Mouse (Mus musculus) ovary, postnatal 14 days (tissue): ENCODE measurements around the gene Sik3.
"Not testable (repeated sequence)": the region's sequence is repeated elsewhere in the genome, so short reads cannot be mapped to it uniquely, and the experiment has no call there.

Experiments
- DNase-seq: peaks from one replicate; pipeline ENCODE4 v3.0.0; 2022; ENCODE audit warnings: low spot score

Sik3 gene

GRCm38 (mm10) chr9:46112246-46112645 lies 99.6 kb downstream of the Sik3 start:
- DNase-seq, result no peak

- no peak for DNase-seq
These were observed 106.3 kb downstream of the Sik3 start for GRCm38 (mm10) chr9:46118844-46119385.

GRCm38 (mm10) chr9:46119943-46120441 lies 107.4 kb downstream of the Sik3 start:
- DNase-seq, result peak; percentile 46

- DNase-seq, result no peak
These were observed 108.0 kb downstream of the Sik3 start for GRCm38 (mm10) chr9:46120468-46121253.

GRCm38 (mm10) chr9:46121486-46121885 lies 108.9 kb downstream of the Sik3 start:
- no peak for DNase-seq

GRCm38 (mm10) chr9:46122731-46123130 lies 110.1 kb downstream of the Sik3 start:
- DNase-seq, result no peak

GRCm38 (mm10) chr9:46126295-46126694 lies 113.7 kb downstream of the Sik3 start:
- no peak for DNase-seq

- DNase-seq, result no peak
These were observed 114.7 kb downstream of the Sik3 start for GRCm38 (mm10) chr9:46127326-46127725.

- no peak for DNase-seq
These were observed 116.6 kb downstream of the Sik3 start for GRCm38 (mm10) chr9:46129241-46129640.

GRCm38 (mm10) chr9:46132821-46133220 lies 120.2 kb downstream of the Sik3 start:
- not testable (repeated sequence) for DNase-seq

GRCm38 (mm10) chr9:46138831-46139230 lies 126.2 kb downstream of the Sik3 start:
- DNase-seq, result no peak

- no peak for DNase-seq
These were observed 128.2 kb downstream of the Sik3 start for GRCm38 (mm10) chr9:46140811-46141210.

- no peak for DNase-seq
These were observed 129.4 kb downstream of the Sik3 start for GRCm38 (mm10) chr9:46142031-46142430.

GRCm38 (mm10) chr9:46142492-46142891 lies 129.9 kb downstream of the Sik3 start:
- DNase-seq, result no peak

- DNase-seq, result no peak
These were observed 132.4 kb downstream of the Sik3 start for GRCm38 (mm10) chr9:46144976-46145375.

- no peak for DNase-seq
These were observed 133.8 kb downstream of the Sik3 start for GRCm38 (mm10) chr9:46146437-46146836.

GRCm38 (mm10) chr9:46148723-46149122 lies 136.1 kb downstream of the Sik3 start:
- DNase-seq, result no peak

- DNase-seq, result no peak
These were observed 136.8 kb downstream of the Sik3 start for GRCm38 (mm10) chr9:46149392-46149791.

GRCm38 (mm10) chr9:46150116-46150515 lies 137.5 kb downstream of the Sik3 start:
- no peak for DNase-seq

- no peak for DNase-seq
These were observed 138.5 kb downstream of the Sik3 start for GRCm38 (mm10) chr9:46150890-46151703.

GRCm38 (mm10) chr9:46151704-46152040 lies 139.1 kb downstream of the Sik3 start:
- no peak for DNase-seq

- no peak for DNase-seq
These were observed 139.7 kb downstream of the Sik3 start for GRCm38 (mm10) chr9:46152067-46153015.
